Mouse (Mus musculus) adrenal gland, postnatal 4 days (tissue): ENCODE results near the gene Nfia. TPM values are rescaled to one million over a fixed set of nuclear protein-coding genes. Genes with fewer than 3 reads are reported as not detected.

ENCODE experiments used
- DNase-seq, 2 experiments: peaks; one replicate each; pipeline ENCODE4 v3.0.0; 2021 to 2022; ENCODE audit warnings: low spot score in 2 of 2, mixed read lengths in 2 of 2
- total RNA-seq, 2 experiments: library from RNA; stranded (reverse); gene quantifications; 2 replicates each; pipeline ENCODE4 v1.2.3; 2021

The Nfia gene
- total RNA-seq, 2 experiments from 2014 or later = 208 to 223 TPM

DNA sequence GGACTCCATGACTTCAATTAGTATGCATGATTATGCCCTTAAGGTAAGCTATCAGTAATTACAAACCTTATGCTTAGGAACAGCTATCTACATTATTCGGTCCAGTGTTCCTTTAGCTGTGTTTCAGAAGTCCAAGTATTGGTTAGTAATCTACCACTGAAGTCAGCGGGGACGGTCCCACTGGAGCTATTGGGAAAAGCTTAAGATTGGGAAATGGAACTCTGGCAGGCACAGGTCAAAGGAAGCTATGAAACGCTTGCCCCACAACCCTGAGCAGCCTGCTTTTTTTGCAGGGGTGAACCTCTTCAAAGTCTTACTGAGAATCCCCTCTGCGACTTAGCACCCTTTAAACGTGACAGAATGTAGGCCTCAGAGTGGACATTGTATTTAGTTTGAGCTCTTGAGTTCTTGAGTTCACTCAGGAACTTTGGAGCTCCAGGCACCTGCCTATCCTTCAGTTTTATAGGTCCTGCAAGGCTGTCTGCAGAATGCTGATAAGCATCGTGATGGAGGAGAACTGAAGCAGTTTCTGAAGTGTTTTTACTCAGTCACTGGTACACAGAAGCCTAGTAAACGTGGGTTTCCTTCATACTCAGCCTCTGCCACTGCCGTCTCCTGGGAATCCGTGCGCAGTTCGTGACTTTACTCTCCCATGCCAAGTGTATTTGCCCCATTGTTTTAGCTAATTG lies 127.9 kb downstream of the Nfia start:
- DNase-seq = no peak

DNA sequence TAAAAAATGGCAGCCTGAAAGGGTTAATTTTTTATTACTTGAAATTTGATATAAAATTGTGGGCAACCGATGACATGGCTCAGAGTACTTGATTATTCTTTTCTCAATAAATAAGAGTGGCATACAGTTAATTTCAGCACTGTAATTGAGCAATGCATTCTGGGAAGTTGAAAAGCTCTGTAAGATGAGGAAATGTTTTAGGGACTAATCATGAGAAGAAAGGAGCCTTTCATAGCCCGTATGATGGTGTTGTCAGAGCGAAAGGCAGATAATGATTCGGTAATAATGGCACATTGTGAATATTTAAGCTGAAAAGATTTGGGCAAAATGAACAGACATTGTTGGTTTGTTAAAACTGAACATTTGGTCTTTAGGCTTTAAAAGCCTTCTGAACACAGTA lies 133.3 kb downstream of the Nfia start:
- DNase-seq = no peak

DNA sequence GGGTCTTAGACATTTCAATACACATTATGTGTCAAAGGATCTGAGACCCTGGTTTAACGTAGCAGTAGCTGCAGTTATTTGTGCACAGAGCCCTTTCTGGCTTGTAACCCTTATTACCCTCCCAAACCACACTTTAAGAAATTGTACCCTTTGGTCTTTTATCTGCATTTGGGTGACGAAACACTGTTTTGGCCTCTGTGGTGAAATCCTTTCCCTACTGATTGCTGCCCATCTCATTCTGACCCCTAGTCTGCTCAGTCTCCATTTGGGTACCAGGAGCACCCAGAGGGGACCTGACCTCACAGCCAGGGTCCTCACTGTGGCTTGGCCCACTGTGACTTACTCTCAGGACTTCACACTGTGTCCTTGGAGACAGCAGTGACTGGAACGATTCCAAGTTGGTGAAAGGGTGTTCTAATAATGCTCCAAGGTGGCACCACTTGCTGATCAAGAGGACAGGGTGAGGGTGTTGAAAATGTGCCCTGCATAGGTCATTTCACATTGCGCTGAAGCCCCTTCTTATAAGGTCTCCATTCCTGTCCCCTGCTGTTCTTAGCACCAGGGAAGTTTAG lies 136.1 kb downstream of the Nfia start:
- DNase-seq = no peak

DNA sequence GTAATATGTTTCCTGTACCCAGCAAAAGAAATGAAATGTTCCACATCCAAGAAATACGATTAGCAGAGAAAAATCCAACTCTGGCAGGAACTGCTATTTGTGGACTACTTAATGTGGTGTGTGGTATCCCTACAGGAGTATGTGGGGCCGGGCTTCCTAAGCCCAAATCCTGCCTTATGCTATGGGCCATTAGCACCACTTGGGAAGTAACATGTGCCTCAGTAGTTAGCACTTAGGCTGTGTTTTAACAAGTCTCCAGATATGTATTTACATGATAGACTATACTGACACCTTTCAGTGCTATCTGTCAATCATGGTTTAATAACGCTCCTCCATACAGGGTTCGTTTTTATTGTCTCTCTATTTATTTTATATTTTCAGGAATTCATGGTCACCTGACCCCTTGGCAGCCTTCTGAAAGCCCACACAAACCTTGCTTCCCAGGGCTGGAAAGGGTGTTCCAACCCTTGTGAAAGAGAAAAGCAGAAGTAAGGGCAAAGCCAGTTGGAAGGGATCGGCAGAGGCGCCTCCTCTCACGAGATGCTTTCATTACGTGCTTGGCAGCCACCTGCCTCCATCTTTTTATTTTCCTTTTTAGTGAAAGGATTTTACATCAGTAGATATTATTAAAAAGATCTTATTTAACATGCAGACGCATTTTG lies 137.7 kb downstream of the Nfia start:
- no peak for DNase-seq

DNA sequence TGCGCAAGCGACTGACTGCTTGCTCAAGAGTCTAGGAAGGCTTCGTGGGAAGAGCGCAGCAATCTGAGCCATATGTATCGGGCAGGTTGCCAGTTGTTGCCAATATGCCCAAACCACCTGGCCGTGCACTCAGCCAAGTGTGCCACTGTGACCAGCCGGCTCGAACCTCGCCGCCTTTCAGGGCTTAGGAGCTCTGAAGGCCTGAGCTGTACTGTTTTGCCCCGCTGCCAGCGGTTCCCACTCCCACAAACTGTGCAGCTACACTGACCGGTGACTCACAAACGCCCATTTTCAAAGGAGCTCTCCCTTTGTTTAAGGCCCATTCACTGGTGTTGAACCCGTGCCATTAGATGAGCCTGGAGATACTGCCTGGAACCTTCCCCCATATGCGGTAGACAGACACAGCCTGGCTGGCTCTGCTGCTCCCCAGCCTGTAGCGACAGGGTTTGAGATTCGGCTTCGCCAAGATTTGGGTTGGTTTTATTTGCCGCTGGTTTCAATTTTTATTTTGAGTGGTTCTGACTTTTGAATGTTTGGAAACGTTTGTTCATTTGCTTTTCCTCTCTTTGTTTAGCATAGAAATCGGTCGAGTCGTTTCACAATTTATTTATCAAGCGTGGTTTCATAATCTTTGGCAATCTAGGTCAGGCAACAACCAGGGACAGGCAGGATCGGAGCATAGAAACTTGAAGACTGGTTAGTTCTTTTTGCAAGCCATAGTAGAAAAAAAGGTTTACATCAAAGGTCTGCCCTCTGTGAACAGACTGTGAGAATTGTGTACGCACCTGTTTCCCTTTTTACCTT lies 138.4 kb downstream of the Nfia start:
- DNase-seq = no peak

DNA sequence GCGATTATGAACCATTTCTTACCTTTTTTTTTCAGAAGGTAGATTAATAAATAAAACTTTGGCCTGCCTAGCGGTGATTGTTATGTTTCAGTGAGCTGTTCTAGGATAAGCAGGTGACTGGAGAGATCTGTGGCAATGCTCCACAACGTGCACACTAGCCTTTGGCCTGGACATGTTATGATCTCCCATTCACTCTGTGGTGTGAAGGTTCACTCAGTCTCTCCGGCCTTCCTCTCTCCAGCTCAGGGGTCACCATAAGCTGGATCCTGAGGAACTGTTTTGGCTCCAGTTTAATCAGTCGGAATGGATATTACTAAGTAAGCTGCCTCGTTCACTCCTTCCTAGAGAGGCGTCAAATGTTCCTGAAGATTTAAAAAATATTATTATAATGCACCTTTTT lies 139.2 kb downstream of the Nfia start:
- no peak for DNase-seq

DNA sequence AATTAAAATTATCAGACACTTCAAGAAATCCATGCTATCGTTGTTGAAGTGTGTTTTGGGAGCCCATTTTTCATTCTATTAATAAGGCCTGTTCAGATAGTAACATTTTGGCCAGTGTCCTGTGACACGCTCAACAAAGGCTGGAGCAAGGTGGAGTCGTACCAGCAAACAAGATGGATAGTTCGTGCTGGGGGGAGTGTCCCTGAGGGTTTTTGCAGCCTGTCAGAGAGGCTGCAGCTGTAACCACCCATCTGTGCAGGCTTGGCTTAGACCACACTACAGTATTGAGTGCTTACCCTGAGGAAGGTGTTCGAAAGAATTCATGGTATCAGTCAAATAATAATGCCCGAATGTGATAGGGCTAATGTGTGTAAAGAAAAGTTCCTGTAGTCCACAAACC lies 139.6 kb downstream of the Nfia start:
- DNase-seq = no peak

DNA sequence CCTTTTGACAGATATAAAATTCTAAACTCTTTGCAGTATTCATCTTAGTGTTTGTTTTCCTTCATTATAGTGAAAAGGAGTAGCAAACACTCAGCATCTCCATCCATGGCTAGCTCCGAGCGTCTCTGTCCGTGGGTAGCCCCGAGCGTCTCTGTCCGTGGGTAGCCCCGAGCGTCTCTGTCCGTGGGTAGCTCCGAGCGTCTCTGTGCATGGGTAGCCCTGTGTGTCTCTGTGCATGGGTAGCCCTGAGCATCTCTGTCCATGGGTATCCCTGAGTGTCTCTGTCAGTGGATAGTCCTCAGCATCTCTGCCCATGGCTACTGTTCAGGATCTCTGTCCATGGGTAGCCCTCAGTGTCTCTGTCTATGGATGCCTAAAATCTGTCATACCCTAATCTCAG lies 140.0 kb downstream of the Nfia start:
- no peak for DNase-seq

DNA sequence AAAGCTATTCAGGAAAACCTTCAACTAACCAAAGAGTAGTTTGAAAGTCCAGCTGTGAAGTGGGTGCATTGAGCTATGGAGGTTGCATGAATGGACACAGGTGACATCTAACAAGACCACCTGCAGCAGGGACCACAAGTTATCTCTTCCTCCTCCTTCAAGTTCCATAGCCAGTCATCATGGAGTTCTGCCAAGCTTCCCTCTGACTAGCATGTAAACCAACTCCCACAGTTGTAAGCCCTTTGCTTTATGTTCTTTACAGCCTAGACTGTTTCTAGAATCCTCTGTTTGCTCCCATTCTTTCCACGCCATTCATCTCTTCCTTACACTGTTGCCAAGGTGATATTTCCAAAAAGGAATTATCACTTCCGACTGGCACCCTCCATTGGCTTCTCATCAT lies 141.8 kb downstream of the Nfia start:
- no peak for DNase-seq

DNA sequence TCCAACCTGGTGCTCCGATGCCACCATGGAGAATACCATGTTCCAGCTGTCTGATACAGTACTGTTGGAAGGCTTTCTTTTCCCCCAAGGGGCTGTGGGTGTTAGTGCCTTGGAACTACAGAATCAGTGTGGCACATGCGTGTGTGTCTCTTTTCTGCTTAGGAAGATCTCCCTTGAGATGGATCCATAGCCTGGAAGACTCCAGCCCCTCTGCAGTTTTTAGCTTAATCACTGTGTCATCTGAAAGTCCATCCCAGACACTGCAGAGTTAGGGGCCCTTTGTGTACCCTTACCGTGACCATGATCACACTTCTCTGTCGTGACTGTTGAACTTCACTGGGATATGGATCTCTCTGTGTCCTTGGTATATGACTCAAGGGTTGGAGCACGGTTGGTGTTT lies 142.2 kb downstream of the Nfia start:
- no peak for DNase-seq

DNA sequence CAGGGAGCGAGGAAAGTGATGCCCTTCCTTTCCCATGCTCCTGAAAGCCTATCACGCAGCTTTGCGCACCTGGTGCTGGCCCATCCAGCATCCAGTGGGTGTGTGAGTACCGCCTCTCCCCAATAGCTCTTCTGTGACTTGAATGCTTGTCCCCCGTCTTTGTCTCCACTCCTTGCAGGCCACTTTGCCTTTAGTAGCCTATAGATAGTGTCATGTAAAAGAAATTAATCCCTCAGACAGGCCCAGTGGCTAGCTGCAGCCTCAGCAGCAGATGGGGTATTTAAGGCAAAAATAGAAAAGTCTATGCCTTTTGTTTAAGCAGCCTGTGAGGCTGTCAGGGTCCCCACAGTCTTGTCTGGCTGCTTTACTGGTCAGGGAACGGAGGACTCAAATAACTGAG lies 145.0 kb downstream of the Nfia start:
- DNase-seq = no peak

DNA sequence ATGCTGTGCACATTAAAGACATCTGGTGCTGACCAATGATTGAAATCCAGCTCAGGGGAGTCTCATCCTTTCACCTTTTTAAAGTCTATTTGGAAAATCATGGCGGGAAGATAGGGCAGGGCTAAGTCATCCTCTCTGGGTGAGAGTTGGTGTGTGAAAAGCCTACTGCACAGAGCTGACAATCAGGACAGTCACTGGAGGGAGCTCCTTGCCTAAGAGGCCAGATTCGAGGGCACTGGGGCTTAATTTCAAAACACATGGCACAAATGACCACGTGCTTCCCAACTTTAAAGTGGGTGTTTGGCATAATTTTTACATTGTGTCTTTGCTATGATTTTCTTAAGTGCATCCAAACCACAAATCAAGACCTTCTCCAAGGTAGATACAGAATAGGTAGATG lies 146.1 kb downstream of the Nfia start:
- DNase-seq = no peak

DNA sequence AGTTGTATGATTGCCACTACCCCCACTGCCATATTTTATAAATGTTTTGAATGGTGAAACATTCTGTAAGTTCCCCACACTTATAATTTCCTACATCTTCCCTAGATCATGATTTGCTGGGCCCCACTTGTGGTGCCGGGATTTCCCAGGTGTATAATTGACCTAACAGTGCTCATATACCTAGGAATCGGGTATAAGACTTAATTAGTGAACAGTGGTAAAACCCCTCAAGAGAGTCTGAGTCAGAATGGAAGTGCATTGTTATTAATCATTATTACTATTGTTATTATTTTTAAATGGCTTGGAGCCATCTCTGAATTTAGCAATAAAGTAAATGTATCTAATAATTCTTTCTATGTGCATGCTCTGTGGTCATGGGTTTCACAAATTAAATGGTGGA lies 147.2 kb downstream of the Nfia start:
- DNase-seq = no peak

DNA sequence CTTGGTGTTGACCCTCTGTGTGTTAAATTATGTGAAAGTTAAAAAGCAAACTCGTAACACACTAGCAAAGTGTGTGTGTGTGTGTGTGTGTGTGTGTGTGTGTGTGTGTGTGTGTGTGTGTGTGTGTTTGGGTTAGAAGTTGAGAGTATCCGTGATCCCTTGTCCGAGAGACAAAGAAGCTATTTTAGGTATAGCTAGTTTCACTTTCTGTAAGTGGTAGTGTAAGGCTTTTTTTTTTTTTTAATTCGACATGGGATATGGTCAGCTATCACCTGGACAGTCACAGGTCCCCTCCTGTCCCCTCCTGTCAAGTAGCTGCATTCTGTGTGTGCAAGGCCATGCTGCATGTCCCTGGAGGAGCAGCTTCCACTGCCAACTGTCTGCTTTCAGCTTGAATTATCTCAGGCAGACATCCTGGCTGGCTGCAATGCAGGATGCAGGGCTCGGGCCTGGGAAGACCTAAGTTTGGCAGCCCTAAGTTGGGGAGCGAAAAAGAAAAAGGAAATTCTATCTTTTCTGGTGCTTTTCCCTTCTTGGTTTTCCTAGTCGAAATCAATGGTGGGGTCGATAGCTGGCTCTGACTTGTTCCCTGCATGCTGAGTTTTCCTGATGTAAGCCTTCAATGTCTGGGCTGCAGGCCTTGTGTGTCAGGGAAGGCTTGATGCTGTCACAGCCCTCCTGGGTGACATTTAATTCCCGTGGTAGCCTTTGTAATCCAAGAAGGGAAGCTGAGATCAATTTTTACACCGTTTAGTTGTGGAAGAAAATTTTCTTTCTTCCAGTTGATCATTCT lies 147.9 kb downstream of the Nfia start:
- peak in 1 of 2 experiments; percentile 37 for DNase-seq

DNA sequence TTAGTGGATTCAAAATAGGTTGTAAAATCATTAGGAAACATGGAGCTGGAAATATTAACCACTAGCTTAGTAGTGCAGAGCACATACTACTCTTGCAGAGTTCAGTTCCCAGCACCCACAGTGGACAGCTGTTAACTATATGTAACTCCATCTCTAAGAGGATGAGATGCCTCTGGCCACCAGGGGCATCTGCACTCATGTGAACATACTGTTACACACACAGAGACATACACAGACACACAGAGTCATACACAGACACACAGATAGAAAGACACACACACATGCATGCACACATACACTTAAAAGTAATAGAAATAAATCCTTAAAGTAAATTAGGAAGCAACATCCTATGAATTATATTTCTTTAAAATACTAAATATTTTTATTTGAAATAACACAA lies 149.1 kb downstream of the Nfia start:
- no peak for DNase-seq

DNA sequence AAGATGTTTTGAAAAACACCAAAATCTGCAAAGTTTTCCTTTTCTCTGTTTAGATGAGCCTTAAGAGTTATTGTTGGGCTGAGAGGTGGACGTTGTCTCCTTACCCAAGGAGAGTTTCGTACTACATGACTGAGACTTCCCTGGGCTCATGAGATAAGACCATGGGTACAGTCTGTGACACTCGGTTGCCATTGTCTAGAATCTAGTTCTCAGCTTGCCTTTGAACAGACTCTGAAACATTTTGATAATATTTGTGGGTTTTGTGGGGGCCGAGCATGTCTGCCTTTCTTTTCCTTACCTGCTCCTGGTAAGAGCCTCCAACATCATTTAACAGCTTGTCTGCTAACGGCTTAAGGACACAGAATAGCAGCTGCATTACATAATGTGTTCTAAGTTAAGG lies 150.7 kb downstream of the Nfia start:
- DNase-seq = no peak

DNA sequence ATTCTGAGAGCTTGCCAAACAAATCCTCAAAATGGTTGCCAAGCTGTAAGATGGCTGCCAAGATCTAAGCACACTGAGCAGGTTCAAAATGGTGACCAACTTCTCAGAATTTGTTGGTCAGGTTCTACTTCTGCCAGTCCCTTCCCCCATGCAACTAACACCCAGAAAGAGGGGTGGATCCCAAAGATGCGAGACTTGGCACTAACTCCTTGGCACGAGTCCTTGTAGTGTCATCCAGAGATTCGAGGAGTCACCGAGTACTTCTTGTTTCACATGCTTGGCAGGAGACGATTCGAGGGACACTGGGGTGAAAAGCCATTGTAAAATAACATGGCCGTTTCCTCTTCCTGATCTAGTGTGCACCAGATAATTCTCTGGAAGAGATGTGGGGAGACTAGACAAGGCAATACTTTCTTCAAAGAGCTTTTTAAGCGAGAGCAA lies 151.4 kb downstream of the Nfia start:
- no peak for DNase-seq

DNA sequence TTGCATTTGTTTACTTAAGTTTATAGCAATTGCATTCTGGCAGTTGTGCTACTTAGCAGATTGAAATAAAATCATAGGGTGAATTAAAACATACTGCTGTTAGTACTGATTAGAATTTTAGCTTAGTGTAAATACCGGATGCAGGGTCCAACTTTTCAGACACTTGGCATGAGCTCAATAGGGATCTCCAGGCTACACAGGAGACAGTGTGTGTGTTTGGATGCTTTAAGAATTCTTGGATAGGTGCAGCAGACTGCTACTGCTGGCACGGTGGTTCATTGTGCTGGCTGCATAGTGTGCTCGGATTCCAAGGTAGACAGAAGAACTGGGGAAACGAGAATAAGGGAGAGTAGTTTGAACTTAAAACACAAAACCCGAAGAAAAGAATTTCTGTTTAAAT lies 151.9 kb downstream of the Nfia start:
- DNase-seq = no peak

DNA sequence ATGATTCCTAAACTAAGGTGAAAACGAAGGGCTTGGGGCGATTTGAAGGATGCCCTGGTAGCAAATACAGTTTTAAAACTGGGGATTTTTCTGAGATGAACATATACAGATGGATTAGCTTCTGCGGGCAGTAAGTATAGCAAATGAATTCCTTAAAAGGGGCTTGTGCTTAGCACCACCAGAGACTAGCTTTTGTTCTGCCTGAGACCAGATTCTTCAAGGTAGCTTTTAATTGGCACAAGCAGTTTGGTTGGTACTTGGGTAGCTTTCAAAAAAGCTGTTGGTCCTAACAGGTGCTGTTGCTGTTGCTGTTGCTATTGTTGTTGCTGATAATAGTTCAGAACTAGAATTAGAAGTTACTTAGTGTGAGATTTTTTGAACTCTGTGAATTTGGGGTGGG lies 152.3 kb downstream of the Nfia start:
- DNase-seq = no peak

DNA sequence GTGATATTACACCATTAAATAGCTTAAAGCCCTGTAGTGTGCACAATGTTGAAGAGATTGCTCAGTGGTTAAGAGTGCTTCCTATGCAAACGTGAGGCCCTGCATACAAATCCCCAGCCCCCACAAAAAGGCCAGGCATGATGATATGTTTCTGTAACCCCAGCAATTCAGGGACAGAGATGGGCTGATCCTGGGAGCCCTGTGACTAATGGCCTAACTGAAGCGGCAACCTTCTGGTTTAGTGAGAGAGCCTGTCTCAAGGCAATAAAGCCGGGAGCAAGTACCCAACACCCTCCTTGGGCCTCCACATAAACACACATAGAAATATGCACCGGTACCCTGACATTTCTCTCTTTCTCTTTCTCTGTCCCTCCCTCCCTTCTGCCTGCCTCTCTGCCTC lies 153.1 kb downstream of the Nfia start:
- no peak for DNase-seq

DNA sequence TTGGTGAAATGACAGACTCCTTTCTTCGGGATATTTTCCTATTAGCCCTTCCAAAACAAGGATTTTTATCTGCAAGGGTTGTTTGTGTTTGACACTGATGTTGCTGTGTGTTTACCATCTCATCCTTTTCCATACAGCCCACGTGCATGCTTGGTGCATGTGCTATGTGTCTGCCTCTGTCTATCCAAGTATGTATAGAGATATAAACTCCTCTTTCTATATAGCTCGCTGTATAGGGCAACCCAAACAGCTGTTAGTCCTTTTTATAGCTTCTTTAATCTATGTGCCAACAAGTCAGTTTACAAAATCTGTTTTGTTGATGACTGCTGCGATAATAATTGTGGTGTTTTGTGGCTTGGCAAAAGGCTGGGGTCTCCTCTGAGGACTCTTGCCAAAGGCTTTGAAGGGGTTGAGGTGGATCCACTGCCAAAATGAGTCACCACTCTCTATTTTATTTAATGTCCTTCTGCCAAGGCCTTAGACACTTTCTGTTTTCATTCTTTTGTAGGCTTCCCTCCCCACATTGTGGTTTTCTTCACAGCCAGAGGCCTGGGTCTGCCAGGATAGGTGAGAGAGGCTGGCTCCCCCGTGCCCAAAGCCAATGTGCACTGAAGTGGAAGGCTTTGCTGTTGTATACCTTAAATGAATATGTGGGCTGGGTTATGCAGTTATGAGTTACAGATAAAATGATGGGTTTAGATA lies 154.2 kb downstream of the Nfia start:
- DNase-seq = no peak
